Mouse (Mus musculus): Measurements from ENCODE around the gene Msl3l2.

Msl3l2 gene

DNA sequence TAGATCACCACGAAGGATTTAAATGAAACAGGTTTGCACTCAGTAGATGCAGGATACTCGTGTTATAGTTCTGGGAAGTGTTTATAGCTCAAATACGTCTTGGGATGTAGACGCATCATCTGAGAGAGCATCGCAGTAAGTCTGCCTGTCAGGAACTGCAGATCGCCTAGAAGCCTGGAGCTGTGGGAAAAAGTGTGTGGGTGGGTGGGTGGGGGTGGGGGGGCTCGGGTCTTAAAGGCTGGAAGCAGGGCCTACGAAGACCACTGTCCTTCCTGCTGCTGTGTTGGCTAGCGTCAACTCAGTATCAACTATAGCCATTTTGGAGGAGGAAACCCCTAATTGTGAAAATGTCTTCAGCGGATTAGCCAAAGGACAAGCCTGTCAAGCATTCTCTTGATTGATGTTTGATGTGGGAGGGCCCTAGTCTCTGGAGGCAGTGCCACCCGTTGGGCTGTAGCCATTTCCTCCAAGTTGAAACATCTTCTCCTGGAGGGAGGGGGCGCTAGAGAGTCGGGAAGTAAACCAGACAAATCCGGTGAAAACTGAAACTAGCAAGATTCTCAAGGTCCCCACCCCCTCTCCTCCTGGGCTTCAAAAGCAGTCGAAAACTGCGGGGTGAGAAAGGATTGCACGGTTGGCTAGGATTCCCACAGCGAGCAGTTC is at the start of gene Msl3l2:
Msl3l2 (plus strand) TSS at position 585 of the 663 bp plus-strand sequence.
- peak; percentile 63 to 80 for DNase-seq

DNA sequence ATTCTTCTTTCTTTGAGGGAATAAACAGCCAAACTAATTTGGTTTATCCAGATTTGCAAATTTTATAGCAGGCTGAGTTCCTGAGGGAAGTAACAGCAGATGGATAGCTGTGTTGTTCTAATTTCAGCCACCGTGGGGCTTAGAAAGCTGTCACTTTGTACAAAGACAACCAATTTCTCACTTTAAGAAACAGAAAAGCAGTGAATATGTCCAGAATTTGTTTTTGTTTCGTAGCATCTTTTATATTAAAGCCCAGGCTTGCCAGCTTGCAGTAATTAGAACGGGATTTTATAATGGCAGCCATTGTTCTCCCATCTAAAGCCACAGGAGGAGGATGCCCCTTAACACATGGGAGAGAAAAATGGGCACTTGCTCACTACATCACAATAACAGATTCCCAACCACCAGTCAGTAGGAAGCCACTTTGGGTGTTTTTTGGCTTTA is 47.7 kb upstream of the Msl3l2 start:
- DNase-seq = no peak

DNA sequence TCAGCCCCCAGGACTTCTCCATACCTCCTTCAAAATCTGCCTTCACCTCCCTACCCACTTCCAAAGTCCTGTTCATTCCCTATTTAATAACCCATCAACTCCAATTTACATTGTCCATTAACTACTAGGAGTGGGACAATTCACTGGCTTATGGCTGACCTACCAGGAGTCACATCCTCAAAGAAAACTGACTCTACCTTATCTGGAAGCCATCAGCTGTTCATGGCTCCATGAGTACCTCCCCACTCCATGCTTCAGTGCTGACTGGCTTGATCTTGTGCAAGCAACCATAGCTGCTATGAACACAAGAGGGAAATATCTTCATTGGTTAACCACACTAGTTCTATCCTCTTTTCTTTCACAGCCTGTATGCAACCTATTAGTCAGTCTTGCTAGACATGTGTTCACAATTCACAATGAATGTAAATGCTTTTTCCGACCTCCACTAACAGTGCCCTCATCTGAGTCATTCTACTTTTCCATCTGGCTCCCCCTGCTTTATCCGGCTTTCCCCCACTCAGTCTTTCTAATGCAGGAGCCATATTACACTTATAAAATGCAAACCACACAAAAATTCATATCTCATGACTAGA is 45.4 kb upstream of the Msl3l2 start:
- DNase-seq = no peak

DNA sequence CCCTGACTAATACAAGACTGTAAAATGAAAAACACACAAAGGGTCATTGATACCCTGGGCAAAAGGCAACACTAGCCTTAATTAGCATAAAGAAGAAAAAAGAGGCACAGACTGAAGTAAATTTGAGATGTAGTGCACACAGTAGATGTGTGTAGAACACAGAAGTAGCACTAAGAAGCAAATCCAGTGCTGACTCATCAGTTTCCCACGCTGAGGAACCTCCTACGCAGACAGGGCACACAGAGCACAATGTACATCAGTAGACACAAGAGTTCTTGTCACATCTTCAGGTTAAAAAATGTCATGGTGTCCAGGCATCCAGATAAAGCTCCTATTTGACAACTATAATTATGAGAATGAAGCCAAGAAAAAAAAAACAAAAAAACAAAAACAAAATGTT is 44.0 kb upstream of the Msl3l2 start:
- no peak for DNase-seq

DNA sequence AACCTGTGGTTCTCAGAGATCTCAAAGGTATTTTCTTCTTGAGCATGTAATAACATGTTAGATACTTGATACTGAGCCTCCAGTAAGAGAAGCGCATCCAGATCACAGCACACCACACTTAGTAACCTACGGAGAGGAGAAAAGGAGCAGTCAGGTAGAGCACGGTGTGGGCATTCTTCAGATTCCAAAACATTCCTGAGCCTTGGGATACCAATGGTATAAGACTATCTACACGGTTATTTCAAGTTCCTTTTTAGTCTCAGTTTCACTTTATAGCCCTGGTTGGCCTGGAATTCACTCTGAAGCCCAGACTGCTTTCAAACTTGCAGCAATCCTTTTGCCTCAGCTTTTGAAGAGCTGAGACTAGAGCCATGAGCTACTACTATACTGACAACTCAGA is 17.0 kb upstream of the Msl3l2 start:
- DNase-seq = no peak

DNA sequence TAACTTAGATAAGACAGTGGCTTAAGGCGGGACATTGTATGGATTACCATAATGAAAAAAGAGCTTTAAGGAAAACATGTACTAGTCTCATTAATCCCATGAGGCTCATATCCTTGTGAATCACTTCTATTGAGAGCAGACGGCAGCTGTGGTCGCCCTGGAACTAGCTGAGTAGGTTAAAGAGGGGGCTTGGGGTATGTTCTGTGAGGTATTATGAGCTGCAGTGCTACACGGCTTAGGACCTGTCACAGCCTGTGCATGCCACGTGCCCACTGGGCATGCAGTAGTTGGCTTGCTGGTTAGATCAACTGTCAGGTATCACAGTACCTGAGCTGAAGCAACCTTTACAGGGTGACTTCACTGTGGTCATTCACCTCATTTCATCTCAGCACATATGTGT is 12.1 kb upstream of the Msl3l2 start:
- DNase-seq = no peak

DNA sequence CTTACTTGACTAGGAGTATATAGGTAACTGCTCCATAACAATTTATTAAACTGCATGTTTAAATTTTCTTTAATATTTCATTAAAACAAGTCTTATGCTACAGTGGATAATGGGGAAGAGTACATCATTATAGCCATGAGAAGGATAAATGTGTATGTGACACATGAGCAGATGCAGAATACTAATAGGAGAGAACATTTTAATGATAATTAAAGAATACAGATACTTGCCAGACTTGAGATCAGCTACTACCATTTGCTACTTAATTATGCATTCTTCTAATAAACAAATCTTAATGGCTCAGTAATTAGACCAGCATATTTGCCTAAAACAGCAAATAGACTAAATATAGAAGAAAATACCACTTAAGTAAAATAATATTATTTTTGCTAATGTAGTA is 10.0 kb upstream of the Msl3l2 start:
- DNase-seq = no peak

DNA sequence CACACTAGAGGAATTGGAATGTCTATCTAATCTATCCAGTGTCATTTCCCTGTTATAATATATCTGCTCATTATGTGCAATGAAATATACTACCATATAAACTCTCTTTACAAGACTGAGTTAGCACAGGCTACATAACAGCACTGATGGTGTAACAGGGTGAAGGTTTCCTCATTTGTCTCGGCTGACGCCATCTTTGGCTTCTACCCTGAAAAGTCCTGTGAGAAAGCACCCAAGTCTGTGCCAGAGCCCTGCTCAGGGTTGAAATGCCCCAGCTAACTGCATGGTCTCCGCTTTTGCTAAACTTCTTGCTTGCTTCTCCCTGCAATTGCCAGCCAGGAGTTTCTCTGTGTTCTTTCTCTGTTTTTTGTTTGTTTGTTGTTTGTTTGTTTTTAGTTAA is 7.6 kb upstream of the Msl3l2 start:
- DNase-seq = no peak

DNA sequence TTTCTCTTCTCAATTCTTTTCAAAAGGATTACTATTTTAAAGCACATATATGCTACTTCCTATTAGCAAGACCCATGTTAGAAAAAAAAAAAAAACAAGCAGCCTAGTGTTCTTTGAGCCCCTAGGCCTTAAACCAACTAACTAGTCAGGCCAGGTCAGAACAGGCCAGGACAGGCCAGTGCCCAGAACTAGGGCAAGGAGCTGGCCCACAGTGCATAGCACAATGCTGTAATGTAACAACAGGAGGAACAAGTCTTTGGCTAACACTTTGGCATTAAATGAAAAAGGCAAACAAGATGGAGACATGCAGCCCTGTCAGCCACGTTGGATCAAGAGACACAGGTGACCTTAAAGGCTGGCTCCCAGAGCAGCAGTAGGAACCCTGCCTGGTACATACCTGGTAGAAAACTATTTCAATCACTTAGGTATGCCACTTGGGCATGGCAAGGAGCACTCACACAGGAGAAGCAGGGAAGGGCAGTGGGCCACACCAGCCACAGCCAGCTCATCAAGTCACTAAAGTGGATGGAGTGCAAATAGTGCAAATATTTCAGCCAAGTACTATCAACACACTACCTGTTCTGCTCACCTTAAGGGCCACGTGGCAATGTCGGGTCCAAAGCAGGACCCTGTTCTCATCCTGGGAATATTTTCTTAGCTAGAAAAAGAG is 6.9 kb upstream of the Msl3l2 start:
- DNase-seq = no peak

DNA sequence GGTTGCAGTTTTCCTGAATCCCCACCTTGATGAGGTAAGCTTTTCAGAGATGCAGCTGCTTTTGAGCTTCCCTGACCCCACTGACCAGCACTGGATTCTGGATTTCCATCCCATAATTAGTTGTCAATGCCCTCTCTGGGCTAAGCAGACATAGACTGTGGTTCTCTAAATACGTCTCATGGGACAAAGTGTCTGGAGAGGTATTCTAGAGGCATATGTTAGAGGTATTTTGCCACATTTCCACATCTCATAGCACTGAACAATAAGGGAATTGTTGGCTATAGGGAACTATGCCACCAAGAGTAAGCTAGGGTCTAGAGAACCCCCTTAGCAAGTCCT is 248 bp downstream of the Msl3l2 start:
- DNase-seq = no peak

DNA sequence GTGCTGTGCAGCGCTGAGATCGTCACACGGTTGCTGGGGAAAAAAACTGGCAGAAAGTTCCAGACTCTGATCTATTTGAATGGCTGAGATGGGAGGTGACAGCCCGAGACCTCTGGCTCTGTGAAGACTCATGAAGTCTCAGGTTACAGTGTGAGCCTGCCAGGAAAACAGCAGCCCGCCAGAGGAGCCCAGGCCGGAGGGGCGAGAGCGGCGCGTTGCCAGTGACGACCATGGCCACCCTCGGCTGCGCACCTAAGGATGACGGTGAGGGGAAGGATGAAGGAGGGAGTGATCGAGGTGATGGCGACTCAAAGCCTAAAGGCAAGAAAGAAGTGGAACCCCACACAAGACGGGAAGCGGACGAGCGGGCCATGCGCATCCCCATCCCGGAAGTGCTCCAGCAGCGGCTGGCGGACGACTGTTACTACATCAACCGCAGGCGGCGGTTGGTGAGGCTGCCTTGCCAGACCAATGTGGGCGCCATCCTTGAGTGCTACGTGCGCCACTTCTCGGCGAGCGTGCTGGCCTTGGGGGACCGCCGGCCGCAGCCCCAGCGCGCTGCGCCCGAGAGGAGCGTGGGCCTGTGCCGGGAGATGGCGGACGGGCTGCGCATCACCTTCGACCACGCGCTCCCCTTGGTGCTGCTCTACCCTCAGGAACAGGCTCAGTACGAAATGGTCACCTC is 8.4 kb downstream of the Msl3l2 start:
- DNase-seq = peak; percentile 34 to 56

DNA sequence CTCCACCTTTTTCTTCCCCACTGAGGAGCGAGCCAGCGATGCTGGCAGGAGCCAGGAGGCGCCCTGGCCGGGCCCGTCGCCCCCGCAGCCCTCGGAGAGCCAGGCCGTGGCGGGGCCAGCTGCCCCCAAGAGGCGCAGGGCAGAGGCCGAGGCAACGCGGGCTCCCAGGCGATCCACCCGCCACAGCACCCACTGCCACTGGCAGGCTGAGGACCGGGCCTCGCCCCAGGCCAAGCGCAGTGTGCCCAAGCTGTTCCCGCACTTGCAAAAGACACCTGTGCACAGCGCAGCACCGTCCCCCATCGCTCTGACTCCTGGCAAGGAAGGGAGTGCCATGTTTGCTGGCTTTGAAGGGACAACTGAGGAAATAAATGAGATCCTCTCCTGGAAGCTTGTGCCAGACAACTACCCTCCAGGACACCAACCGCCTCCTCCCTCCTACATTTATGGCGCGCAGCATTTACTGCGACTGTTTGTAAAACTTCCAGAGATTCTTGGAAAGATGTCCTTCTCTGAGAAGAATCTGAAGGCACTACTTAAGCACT is 9.0 kb downstream of the Msl3l2 start:
- DNase-seq = peak in 1 of 2 experiments; percentile 14

DNA sequence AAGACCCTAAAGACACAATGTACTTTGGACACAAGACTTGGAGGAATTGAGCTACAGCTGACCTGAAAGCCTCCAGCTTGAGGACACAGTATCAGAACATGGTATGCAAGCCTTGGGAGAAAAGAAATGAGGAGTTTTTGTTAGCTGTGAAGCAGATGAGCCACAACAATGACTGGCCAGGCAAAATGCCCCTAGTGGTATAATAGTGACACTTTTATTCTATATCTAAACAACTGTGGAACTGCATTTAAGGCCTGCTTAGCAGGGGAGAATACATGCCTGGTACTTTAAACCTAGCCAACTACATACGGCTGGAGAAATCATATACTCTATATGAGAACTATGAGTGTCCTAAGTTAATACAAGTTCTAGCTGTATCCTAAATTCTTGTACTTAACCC is 20.3 kb downstream of the Msl3l2 start:
- no peak for DNase-seq

DNA sequence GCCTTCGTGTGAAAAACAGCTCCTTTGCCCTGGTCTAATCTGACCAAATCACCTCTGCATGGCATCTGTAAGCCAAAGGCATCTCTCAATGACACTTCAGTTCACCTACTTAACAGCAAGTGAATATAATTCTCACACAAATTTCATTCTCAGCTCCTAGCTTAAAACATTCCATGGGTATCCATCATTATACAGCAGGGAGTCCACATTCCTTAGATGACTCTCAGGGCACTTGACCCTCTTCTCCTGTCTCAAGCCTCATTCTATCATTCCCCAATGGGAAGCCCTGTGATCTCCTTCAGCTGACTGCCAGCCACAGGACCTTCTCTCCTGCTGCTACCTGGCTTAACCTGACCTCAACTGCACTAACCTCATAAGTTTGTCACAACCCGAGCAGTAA is 22.9 kb downstream of the Msl3l2 start:
- no peak for DNase-seq

DNA sequence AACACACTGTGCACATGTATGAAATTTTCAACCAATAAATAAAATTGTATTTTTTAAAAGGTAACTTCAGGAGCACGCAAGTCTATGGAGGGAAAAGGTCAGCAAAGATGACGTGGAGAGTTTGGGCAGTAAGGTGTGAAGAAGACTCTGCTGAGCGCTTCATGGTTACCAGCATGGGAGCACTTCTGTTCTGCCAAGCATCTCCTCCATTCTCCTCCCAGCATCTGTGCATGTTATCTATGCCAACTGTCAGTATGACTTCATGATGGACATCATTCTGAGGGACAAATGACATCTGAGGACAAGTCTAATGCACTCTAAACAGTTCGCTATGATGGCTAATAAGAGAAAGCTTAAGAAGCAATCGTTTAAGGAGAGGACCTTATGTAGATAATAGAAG is 30.5 kb downstream of the Msl3l2 start:
- DNase-seq = no peak

DNA sequence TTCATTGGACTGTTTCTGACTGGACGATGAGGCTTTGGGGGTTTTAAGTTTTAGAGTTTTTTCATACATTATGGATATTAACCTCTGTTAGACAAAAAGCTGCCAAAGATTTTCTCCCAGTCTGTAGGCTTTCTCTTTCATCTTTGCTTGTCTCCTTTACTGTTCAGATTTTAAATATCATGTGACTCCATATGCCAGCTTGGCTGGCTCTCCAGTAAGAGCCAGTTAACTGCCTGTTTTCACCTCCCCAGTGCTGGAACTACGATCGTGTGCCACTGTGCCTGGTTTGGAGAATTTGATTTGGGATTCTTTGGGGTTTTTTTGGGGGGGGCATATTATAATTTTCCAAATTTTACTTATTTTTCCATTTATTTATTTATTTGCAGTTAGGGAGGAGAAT is 42.2 kb downstream of the Msl3l2 start:
- DNase-seq = no peak

DNA sequence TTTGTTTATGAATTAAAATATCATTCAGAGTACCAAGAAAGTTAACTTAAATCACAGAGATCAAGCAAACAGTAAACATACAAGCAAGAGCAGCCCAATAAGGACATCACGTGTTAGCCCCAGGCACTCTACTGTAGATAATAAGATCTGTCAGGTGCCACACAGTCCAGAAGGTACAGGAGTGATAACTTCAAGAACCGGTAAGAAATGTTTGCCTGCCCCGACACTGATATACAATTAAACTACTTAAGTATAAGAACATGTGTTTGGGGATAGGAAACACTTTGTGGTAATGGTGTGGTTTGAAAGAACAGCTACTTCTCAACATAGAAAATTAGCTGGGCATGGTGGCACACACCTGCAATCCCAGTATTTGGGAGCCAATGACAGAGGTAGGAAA is 50.2 kb downstream of the Msl3l2 start:
- no peak for DNase-seq

DNA sequence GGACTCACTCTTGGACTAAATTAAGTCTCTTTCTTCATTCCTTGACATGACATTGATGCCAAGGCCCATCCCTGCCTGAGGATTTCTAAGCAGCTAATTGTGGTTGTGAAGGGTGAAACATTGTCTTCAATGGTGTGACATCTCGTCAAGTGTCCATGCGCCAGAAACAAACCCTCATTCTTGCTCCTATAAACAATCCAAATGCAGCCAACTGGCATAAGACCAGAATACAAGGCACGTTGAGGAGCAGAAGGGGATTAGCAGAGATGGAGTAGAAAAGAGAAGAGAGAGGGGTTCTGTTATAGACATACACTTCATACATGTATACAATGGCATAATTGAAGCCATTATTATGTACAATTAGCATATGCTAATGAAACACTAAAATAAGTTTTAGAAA is 51.5 kb downstream of the Msl3l2 start:
- DNase-seq = no peak

DNA sequence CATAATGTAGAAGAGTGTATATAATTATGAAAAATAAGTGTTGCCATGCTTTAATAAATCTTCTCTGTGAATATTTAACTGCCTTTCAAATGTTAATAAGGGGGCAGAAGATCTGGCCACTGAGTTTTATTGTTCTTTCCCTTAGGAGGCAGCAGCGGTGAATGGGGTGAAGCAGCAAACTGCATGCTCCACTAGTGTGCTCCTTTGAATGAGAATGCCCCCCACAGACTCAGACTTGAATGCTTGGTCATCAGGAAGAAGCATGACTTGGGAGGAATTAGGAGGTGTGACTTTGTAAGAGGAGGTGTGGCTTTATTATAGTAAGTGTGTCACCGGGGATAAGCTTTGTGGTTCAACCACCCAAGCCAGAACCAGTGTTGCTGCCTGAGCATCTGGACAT is 52.0 kb downstream of the Msl3l2 start:
- no peak for DNase-seq

DNA sequence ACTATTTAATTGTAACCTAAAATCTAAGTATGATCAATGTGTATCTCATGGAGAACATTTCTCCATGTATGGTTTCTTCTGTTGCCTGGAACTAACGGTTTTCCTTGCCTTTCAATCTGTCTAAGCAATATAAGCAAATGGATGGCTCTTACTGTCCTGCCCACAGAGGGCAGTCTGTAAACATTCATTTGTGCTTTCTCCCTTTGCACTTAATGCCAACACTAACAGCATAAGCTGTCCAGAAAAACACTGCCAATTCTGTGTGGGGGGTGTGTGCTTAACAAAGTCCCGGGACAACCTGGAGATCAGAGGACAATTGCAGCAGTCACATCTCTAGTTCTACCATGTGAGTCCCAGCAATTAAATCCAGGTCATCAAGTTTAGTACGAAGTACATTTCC is 57.7 kb downstream of the Msl3l2 start:
- DNase-seq = no peak

DNA sequence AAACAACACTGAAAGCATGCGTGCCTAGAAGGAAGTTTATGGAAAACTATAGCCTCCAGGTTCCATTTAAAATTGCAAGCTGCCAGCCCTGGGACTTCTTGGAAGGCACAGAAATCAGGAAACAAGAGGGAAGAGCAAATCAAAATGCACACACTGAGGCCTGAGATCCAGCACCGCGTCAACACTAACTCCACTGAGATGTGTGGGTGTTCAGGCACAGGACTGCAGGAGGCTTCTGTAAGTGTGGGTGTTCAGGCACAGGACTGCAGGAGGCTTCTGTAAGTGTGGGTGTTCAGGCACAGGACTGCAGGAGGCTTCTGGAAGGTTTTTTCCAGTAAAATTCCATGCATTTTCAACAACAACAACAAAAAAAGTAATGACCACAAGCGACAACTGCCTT is 59.0 kb downstream of the Msl3l2 start:
- DNase-seq = no peak
